Mouse (Mus musculus): ENCODE results near the gene Svopl.

The Svopl gene

GRCm38 (mm10) chr6:38031924-38032540 lies 14.8 kb downstream of the Svopl start:
- in situ Hi-C loops (cut with MseI, MboI): no loop called here

GRCm38 (mm10) chr6:38028205-38028604 lies 18.6 kb downstream of the Svopl start:
- in situ Hi-C loops (cut with MseI, MboI): no loop called here

GRCm38 (mm10) chr6:38027771-38028170 lies 19.0 kb downstream of the Svopl start:
- in situ Hi-C loops (cut with MseI, MboI): no loop called here

- in situ Hi-C loops (cut with MseI, MboI): no loop called here
Measured at GRCm38 (mm10) chr6:38023284-38023683, 23.5 kb downstream of the Svopl start.

- in situ Hi-C loops (cut with MseI, MboI): no loop called here
Measured at GRCm38 (mm10) chr6:38021406-38021805, 25.4 kb downstream of the Svopl start.

GRCm38 (mm10) chr6:38012829-38013228 lies 34.0 kb downstream of the Svopl start:
- in situ Hi-C loops (cut with MseI, MboI): loop anchor here (5.0 kb wide), 1 partner anchor 49 kb away; no protein-coding TSS in a partner anchor

- in situ Hi-C loops (cut with MseI, MboI): no loop called here
Measured at GRCm38 (mm10) chr6:38007459-38007858, 39.3 kb downstream of the Svopl start.

GRCm38 (mm10) chr6:37967386-37967785 lies 79.4 kb downstream of the Svopl start:
- in situ Hi-C loops (cut with MseI, MboI): no loop called here

- in situ Hi-C loops (cut with MseI, MboI): no loop called here
Measured at GRCm38 (mm10) chr6:37951306-37951705, 95.5 kb downstream of the Svopl start.

- in situ Hi-C loops (cut with MseI, MboI): no loop called here
Measured at GRCm38 (mm10) chr6:37936498-37936897, 110.3 kb downstream of the Svopl start.
